Mouse (Mus musculus) liver, embryonic 15.5 days (tissue): ENCODE measurements around the gene C530008M17Rik. TPM values are rescaled to one million over a fixed set of nuclear protein-coding genes. Genes with fewer than 3 reads are reported as not detected.
"Not testable (repeated sequence)": the region's sequence is repeated elsewhere in the genome, so short reads cannot be mapped to it uniquely, and the experiment has no call there.

Source experiments
- ATAC-seq: fragments of 200-750 bp; cut with Nextera tagmentation; 2 replicates; pipeline ENCODE4 v1.8.0; 2017; ENCODE audit warnings: moderate number of reproducible peaks, mild to moderate bottlenecking, moderate library complexity; ENCODE audit not compliant: insufficient read depth
- H3K27ac ChIP-seq: fragments of 300-500 bp; sonication (generic); replicated peaks from 2 replicates; pipeline ENCODE4 v1.5.1; 2015; ENCODE audit warnings: mild to moderate bottlenecking, inconsistent platforms
- H3K27me3 ChIP-seq: fragments of 300-500 bp; sonication (generic); 2 replicates; pipeline ENCODE4 v1.6.1; 2015; ENCODE audit warnings: mild to moderate bottlenecking, inconsistent platforms
- H3K36me3 ChIP-seq: fragments of 300-500 bp; sonication (generic); replicated peaks from 2 replicates; pipeline ENCODE4 v1.6.1; 2015; ENCODE audit warnings: moderate library complexity, mild to moderate bottlenecking, inconsistent platforms
- H3K4me1 ChIP-seq: fragments of 300-500 bp; sonication (generic); replicated peaks from 2 replicates; pipeline ENCODE4 v1.6.1; 2015; ENCODE audit warnings: inconsistent platforms
- H3K4me2 ChIP-seq: fragments of 300-500 bp; sonication (generic); 2 replicates; pipeline ENCODE4 v1.6.1; 2015; ENCODE audit warnings: moderate library complexity, mild to moderate bottlenecking, inconsistent platforms
- H3K4me3 ChIP-seq: fragments of 300-500 bp; sonication (generic); replicated peaks from 2 replicates; pipeline ENCODE4 v1.5.1; 2015; ENCODE audit warnings: mild to moderate bottlenecking, inconsistent platforms
- H3K9ac ChIP-seq: fragments of 300-500 bp; sonication (generic); 2 replicates; pipeline ENCODE4 v1.6.1; 2015; ENCODE audit warnings: moderate library complexity, mild to moderate bottlenecking, inconsistent platforms
- H3K9me3 ChIP-seq: fragments of 300-500 bp; sonication (generic); replicated peaks from 2 replicates; pipeline ENCODE4 v1.6.1; 2016; ENCODE audit warnings: inconsistent platforms
- WGBS: fragments of 180-500 bp; shearing (Covaris S2); methylation state at CpG from one replicate; pipeline ENCODE4 v1.1.7; 2015; ENCODE audit warnings: mixed read lengths; ENCODE audit not compliant: insufficient replicate concordance; 5-methylcytosine and 5-hydroxymethylcytosine counted together
- polyA plus RNA-seq: library from polyadenylated mRNA; unstranded; fragments of >200 nt; fragmentation: Nextera tagmentation; extraction: Ambion mirVana; gene quantifications from 2 replicates; pipeline ENCODE4 v1.2.1, GENCODE M21; 2015

Gene C530008M17Rik
- polyA plus RNA-seq, 1 experiment from 2014 or later, result 7.5 TPM

DNA sequence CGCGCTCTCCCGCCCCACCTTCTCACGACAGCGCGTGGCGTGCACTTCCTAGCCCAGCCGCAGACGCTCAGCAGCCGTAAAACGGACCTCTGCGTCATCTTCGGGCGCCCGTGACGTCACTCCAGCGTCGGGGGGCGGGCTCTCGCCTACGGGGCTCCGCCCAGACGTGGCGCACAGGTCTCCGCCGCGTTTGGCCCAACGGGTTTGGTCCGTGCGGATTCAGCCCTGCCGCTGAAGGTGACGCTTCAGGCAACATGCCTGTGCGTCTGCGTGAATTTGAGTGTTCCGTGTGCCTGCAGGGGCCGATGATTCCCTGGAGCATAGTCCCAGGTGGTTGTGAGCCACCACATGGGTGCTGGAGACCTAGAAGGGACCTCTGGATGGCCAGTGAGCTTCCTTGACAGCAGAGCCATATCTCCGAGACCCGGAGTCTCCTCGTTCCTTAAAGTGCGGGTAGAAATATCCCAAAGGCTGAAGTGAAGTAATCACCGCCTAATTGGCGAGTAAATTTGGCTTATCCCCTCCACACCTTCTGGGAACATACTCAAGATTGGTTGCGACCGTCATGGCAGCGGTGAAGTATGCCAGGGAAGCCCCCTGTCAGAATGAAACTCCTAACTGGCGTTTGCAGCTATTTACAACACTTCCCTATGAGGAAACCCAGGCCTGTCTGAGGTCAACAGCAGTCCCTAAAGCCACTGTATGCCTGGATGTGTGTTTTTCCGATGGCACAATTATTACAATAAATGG, 249.3 kb downstream of the C530008M17Rik start, which contains the start of gene Aasdh:
Aasdh (minus strand) TSS at position 110 of the 750 bp plus-strand sequence.
- Histone ChIP-seq H3K9ac (peak within 1 kb of the TSS; percentile 72), H3K36me3 (peaks cover 4% of the 10 kb centered on the region; the same call in 1 of the 2 replicates), H3K27me3 (no peaks in the 10 kb centered on the region), H3K4me2 (peak within 1 kb of the TSS; percentile 82), H3K4me3 (peak within 1 kb of the TSS; percentile 76), H3K4me1 (peaks cover 27% of the 10 kb centered on the region), H3K27ac (peak within 1 kb of the TSS; percentile 85), H3K9me3 (no peaks in the 10 kb centered on the region)
- WGBS, result under 1% methylated on average over 47 of the region's 47 CpGs
- ATAC-seq, result peak; percentile 97

DNA sequence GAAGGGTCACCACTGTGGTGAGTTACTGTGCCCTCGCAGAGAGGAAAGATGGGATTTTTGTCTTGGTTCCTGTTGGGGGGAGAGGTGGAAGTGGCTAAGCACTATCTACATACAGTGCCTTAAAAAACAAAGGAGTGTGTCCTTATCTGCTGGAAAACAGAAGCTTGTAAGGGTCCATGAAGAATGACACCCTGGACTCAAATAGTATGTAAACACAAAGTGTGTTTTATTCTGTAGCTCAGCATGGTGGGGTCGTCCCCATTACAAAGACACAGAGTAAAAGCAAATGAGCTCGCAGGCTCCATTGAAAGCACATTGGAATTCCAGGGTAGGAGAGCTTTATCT, 249.8 kb downstream of the C530008M17Rik start:
- Histone ChIP-seq H3K4me3 (peak overlapping the region; percentile 76), H3K27me3 (no peaks in the 10 kb centered on the region), H3K36me3 (peaks cover 2% of the 10 kb centered on the region; the same call in 1 of the 2 replicates), H3K4me1 (peaks cover 27% of the 10 kb centered on the region), H3K9ac (peak overlapping the region; percentile 72; the same call in 1 of the 2 replicates), H3K4me2 (peak overlapping the region; percentile 82), H3K27ac (peak overlapping the region; percentile 85), H3K9me3 (no peaks in the 10 kb centered on the region)
- 13% methylated on average over 3 of the region's 3 CpGs for WGBS
- ATAC-seq, result no peak

DNA sequence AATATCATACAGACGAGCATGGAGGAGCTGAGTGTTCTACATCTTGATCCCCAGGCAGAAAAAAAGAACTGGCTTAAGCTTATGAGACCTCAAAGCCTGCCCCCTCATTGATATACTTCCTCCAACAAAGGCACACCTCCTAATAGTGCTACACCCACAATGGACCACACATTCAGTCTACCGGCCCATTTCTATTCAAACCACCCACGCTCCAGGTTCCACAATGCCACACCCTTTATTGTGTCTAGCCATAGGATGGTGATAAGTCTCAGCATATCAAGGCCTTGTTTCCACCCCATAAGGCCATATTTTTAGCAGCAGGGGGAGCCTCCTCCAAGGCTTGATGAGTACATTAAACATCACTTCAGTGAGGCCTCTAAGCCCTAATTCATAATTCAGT, 254.5 kb downstream of the C530008M17Rik start:
- Histone ChIP-seq H3K4me2 (no peak overlapping the region), H3K4me1 (peaks cover 12% of the 10 kb centered on the region), H3K9me3 (no peaks in the 10 kb centered on the region), H3K27me3 (no peaks in the 10 kb centered on the region), H3K4me3 (no peak overlapping the region), H3K36me3 (peaks cover 11% of the 10 kb centered on the region), H3K9ac (no peak overlapping the region), H3K27ac (no peak overlapping the region)
- peak; percentile 18; the same call in 1 of the 2 replicates for ATAC-seq
- 50% methylated on average over 3 of the region's 3 CpGs for WGBS

DNA sequence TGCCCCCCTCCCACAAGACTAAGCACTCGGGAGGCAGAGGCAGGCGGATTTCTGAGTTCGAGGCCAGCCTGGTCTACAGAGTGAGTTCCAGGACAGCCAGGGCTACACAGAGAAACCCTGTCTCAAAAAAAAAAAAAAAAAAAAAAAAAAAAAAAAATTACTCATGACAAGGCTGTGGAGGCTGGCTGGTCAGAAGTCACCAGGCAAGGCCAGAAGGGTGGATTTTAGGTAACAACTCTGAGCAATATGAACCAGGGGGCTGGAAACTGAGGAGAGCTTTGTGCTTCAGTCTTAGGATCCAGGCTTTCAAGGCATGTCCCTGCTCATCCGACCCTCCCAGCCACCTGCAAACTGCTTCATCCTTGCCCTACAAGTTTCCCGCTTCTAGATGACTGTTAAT, 256.2 kb downstream of the C530008M17Rik start:
- not testable (repeated sequence) for H3K27me3 ChIP-seq, ATAC-seq, H3K9ac ChIP-seq, H3K4me2 ChIP-seq, H3K4me3 ChIP-seq, H3K9me3 ChIP-seq, H3K27ac ChIP-seq, H3K4me1 ChIP-seq
- 76% methylated on average over 5 of the region's 5 CpGs for WGBS
- H3K36me3 ChIP-seq, result peaks cover 22% of the 10 kb centered on the region

DNA sequence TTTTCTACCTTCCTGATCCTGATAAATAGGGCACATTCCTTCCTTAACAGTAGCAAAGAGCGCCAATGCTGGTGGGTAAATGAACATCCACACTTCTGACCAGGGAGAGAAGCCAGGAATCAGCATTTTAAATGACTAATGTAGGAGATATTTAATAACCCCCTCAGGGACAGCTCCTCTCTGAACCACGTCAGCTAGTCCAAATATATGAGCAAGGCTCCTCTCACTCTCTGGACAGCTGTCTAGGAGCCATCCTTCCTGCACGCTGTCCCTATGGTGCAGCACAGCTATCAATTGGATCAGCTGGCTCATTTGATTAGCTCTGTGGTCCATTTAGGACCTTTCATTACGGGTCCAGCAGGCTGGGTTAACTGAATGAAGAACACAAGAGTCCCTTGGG, 266.5 kb downstream of the C530008M17Rik start:
- no peaks in the 10 kb centered on the region for H3K9me3 ChIP-seq
- H3K4me1 ChIP-seq, result no peaks in the 10 kb centered on the region
- H3K36me3 ChIP-seq, result peaks cover 88% of the 10 kb centered on the region
- H3K9ac ChIP-seq, result no peak overlapping the region
- H3K27ac ChIP-seq, result no peak overlapping the region
- H3K4me3 ChIP-seq, result no peak overlapping the region
- H3K4me2 ChIP-seq, result no peak overlapping the region
- ATAC-seq, result no peak
- WGBS, result 84% methylated on average over 4 of the region's 4 CpGs
- H3K27me3 ChIP-seq, result no peaks in the 10 kb centered on the region

Other genes with a start within 250 kb of the C530008M17Rik start
- not detected in 2 replicates for gene Gm7271, start 172.5 kb upstream of the C530008M17Rik start, polyA plus RNA-seq
- gene Exoc1, start 127.2 kb upstream of the C530008M17Rik start, polyA plus RNA-seq, result 11.7 and 11.8 TPM in 2 replicates
- gene Cep135, start 67.8 kb upstream of the C530008M17Rik start, polyA plus RNA-seq, result 3.9 and 4.1 TPM in 2 replicates
- gene Aasdh, start 249.0 kb downstream of the C530008M17Rik start, polyA plus RNA-seq, result 5.0 and 5.3 TPM in 2 replicates